Mouse (Mus musculus) MEL (cell line): Measurements from ENCODE around the gene Nme1.

Source experiments
- CTCF ChIP-seq, 3 experiments: IDR thresholded peaks in 2 of 3; conservative IDR thresholded peaks in 1 of 3; 2 replicates each; pipeline ENCODE4 v1.5.1; 2011 to 2012; ENCODE audit warnings: low read length in 3 of 3, low read depth in 2 of 3, mild to moderate bottlenecking in 2 of 3, improper control_type of control experiment in 1 of 3, inconsistent platforms in 1 of 3, mixed read lengths in 1 of 3, moderate library complexity in 1 of 3; ENCODE audit not compliant: control insufficient read depth in 1 of 3, insufficient read depth in 1 of 3, poor library complexity in 1 of 3, severe bottlenecking in 1 of 3
- EP300 ChIP-seq, 2 experiments: IDR thresholded peaks; 2 replicates each; pipeline ENCODE4 v1.6.1; 2011; ENCODE audit warnings: improper control_type of control experiment in 2 of 2, low read length in 2 of 2, low read depth in 1 of 2, mild to moderate bottlenecking in 1 of 2
- KAT2A ChIP-seq: conservative IDR thresholded peaks from 2 replicates; pipeline ENCODE4 v1.6.1; 2012; ENCODE audit warnings: low read depth, low read length, improper control_type of control experiment, inconsistent platforms
- MAZ ChIP-seq: IDR thresholded peaks from 2 replicates; pipeline ENCODE4 v1.6.1; 2012; ENCODE audit warnings: low read depth, mild to moderate bottlenecking, inconsistent platforms, low read length, improper control_type of control experiment
- MEF2A ChIP-seq: IDR thresholded peaks from 2 replicates; pipeline ENCODE4 v1.6.1; 2014; ENCODE audit warnings: low read depth, mild to moderate bottlenecking, inconsistent platforms, low read length, improper control_type of control experiment; ENCODE audit not compliant: poor library complexity, insufficient replicate concordance, severe bottlenecking; ENCODE audit errors: extremely low read depth
- MYB ChIP-seq: IDR thresholded peaks from 2 replicates; pipeline ENCODE4 v1.6.1; 2011; ENCODE audit warnings: mild to moderate bottlenecking, low read depth, low read length, improper control_type of control experiment
- MYC ChIP-seq: IDR thresholded peaks from 2 replicates; pipeline ENCODE4 v1.6.1; 2011; ENCODE audit warnings: low read depth, mild to moderate bottlenecking, low read length, improper control_type of control experiment, moderate library complexity
- POLR2A ChIP-seq, 2 experiments: IDR thresholded peaks; 2 replicates each; pipeline ENCODE4 v1.6.1; 2011 to 2012; ENCODE audit warnings: low read length in 2 of 2, mild to moderate bottlenecking in 2 of 2, control low read depth in 1 of 2, improper control_type of control experiment in 1 of 2, low read depth in 1 of 2, moderate library complexity in 1 of 2; ENCODE audit not compliant: control insufficient read depth in 1 of 2, insufficient read depth in 1 of 2, poor library complexity in 1 of 2
- RAD21 ChIP-seq: IDR thresholded peaks from 2 replicates; pipeline ENCODE4 v1.6.1; 2011; ENCODE audit warnings: mild to moderate bottlenecking, low read depth, low read length, improper control_type of control experiment
- TBP ChIP-seq: IDR thresholded peaks from 2 replicates; pipeline ENCODE4 v1.8.0; 2011; ENCODE audit warnings: low read depth, low read length, improper control_type of control experiment
- TCF12 ChIP-seq: IDR thresholded peaks from 2 replicates; pipeline ENCODE4 v1.6.1; 2014; ENCODE audit warnings: low read depth, mild to moderate bottlenecking, inconsistent platforms, low read length, improper control_type of control experiment, moderate library complexity
- ZNF384 ChIP-seq: IDR thresholded peaks from 2 replicates; pipeline ENCODE4 v1.6.1; 2012; ENCODE audit warnings: low read depth, mild to moderate bottlenecking, inconsistent platforms, low read length, improper control_type of control experiment

- TF ChIP-seq CTCF (IDR thresholded peaks at IDR 0.05 in 2 of 3, conservative IDR thresholded peaks at IDR 0.05 in 1 of 3; ENCODE audit: control insufficient read depth in 1 of 3, insufficient read depth in 1 of 3, low read depth in 2 of 3, low read length in 3 of 3, poor library complexity in 1 of 3, severe bottlenecking in 1 of 3) (no peak), POLR2A (IDR thresholded peaks at IDR 0.05; ENCODE audit: control insufficient read depth in 1 of 2, insufficient read depth in 1 of 2, low read depth in 1 of 2, low read length in 2 of 2, poor library complexity in 1 of 2) (no peak), ZNF384 (no peak), TBP (no peak; the same call in 1 of the 2 replicates), MAZ (no peak), KAT2A (no peak), EP300 (IDR thresholded peaks at IDR 0.05; ENCODE audit: low read depth in 1 of 2, low read length in 2 of 2) (no peak), MEF2A (no peak), RAD21 (no peak), MYB (no peak), MYC (no peak; the same call in 1 of the 2 replicates), TCF12 (no peak)
These were observed 940 bp downstream of the Nme1 start for GRCm38 (mm10) chr11:93967381-93967780.
